Mouse (Mus musculus): Measurements from ENCODE around the gene Mrpl47.

DNA sequence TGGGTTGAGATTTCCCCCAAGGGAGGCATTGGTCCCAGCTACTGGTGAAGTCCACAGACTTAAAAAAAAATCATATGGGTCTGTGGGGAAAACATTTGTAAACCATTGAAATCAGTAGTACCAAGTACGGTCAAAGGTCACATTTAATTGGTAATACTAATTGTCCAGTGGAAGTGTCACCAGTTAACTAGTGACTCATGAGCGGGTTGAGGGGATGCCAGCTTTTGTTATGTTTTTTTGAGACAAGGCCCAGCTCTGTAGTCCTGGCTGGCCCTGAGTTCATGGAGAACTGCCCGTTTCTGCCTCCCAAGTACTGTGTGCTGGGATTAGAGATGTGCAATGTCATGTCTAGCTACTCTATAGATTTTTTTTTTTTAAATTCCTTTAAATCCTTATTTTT is 23.7 kb downstream of the Mrpl47 start:
- TF ChIP-seq POLR2A (IDR thresholded peaks at IDR 0.05; ENCODE audit: insufficient read length, low read depth) (no peak), REST (IDR thresholded peaks at IDR 0.05; ENCODE audit: insufficient read depth, insufficient read length) (no peak), E2F4 (IDR thresholded peaks at IDR 0.05; ENCODE audit: insufficient read depth) (no peak), TCF12 (IDR thresholded peaks at IDR 0.05; ENCODE audit: insufficient read depth, poor library complexity, severe bottlenecking) (no peak), CEBPB (IDR thresholded peaks at IDR 0.05; ENCODE audit: insufficient read depth, poor library complexity, severe bottlenecking) (no peak), MAX (IDR thresholded peaks at IDR 0.05; ENCODE audit: low read depth) (no peak), MYOG (IDR thresholded peaks at IDR 0.05; ENCODE audit: control insufficient read depth in 1 of 3, insufficient read depth in 1 of 3, insufficient read length in 2 of 3, low read depth in 2 of 3) (no peak), USF1 (IDR thresholded peaks at IDR 0.05; ENCODE audit: low read depth) (no peak), SRF (IDR thresholded peaks at IDR 0.05; ENCODE audit: control insufficient read depth, insufficient read length, low read depth) (no peak), MYOD1 (IDR thresholded peaks at IDR 0.05; ENCODE audit: control insufficient read depth in 1 of 3, insufficient read length in 2 of 3, low read depth in 2 of 3) (no peak), POLR2AphosphoS2 (IDR thresholded peaks at IDR 0.05; ENCODE audit: insufficient read length, low read depth) (no peak)

Measured in myocyte (in vitro differentiated cells).